Mouse (Mus musculus): ENCODE results near the gene Tsn. TPM values are rescaled to one million over a fixed set of nuclear protein-coding genes. Genes with fewer than 3 reads are reported as not detected.

The Tsn gene
- 10 to 100 TPM; 41.6 to 47.1 TPM for total RNA-seq (2023)

DNA sequence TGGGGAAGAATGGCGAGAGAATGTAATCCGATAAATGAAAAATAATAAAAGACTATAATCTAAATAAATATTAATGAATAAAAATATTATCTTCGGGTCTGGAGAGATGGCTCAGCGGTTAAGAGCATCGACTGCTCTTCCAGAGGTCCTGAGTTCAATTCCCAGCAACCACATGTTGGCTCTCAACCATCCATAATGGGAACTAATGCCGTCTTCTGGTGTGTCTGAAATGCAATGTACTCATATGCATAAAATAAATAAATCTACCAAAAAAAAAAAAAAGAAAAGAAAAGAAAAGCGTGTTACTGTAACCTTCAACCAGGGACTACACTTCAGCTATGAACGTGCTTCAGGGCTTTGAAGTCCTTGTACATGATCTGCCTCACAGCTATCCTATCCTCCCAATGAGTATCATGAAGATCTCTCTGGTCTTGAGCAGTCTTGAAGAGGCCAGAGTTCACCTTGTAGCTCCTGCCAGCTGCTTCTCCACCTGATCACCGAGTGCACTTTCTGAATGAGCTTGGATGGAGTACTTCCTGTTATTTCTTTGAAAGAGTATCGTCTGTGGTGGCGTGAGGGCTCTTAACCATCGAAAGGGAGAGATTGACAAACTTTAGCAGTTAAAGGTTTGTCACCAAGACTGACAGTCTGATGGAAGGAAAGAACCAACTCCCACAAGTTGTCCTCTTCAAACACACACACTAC, at the start of gene Tsn:
TSS of gene Tsn (minus strand) at position 118 of the 705 bp plus-strand sequence.

DNA sequence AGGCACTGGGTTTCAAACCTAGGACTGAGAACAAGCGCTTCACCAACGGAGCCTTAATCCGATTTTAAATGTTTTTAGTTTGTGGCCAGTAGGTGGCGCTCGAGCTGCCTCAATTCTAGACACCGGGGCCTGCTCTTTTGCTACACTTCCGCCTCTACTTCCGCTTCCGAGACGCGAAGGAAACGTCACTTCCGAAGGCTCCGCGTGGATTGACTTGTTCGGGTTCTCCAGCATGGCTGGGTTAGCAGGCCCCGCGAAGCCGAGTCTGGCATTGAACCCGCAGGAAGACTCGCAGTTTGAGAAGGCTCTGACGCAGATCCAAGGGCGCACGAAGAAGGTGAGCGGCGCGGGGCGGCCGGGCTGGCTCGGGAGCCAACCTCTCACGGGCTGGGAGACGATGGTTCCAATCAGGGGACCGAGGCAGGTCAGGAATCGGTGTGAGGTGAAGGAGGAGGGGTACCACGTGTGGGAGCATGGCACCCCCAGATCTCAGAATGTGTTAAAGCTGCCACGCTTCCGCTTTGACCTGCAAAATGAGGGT, 10.2 kb upstream of the Tsn start, which contains the start of gene Nifk:
TSS of gene Nifk (plus strand) at position 179 of the 541 bp plus-strand sequence.

Other genes with a start within 250 kb of the Tsn start
- not detected for gene Gm29106, start 135.2 kb downstream of the Tsn start, total RNA-seq (2023)
- gene Nifk, start 10.1 kb upstream of the Tsn start, total RNA-seq (2023) = 10 to 100 TPM; 14.6 to 17.5 TPM
- 100 to 1,000 TPM in 1 of 2 experiments, 10 to 100 TPM in 1; 90.3 to 101 TPM for gene Clasp1, start 77.3 kb upstream of the Tsn start, total RNA-seq (2023)